Mouse (Mus musculus) lung, embryonic 15.5 days (tissue): ENCODE measurements at regions not wholly inside any gene's neighbourhood (a gene's known extent, or its start where the extent isn't known, plus 50 kb on each side); places are given as distances from the start of the nearest gene placed in this dataset.

Experiments used
- ATAC-seq: fragments of 200-750 bp; cut with Nextera tagmentation; 2 replicates; pipeline ENCODE4 v1.8.0; 2017; ENCODE audit warnings: moderate number of reproducible peaks, borderline replicate concordance; ENCODE audit not compliant: low FRiP score, low TSS enrichment; ENCODE audit errors: extremely low read depth
- H3K27ac ChIP-seq: fragments of 300-500 bp; sonication (generic); 2 replicates; pipeline ENCODE4 v1.5.1; 2015; ENCODE audit warnings: moderate library complexity, mild to moderate bottlenecking, inconsistent platforms
- H3K27me3 ChIP-seq: fragments of 300-500 bp; sonication (generic); 2 replicates; pipeline ENCODE4 v1.6.1; 2015; ENCODE audit warnings: inconsistent platforms
- H3K36me3 ChIP-seq: fragments of 300-500 bp; sonication (generic); 2 replicates; pipeline ENCODE4 v1.6.1; 2015; ENCODE audit warnings: inconsistent platforms
- H3K4me1 ChIP-seq: fragments of 300-500 bp; sonication (generic); 2 replicates; pipeline ENCODE4 v1.6.1; 2015; ENCODE audit warnings: inconsistent platforms
- H3K4me2 ChIP-seq: fragments of 300-500 bp; sonication (generic); 2 replicates; pipeline ENCODE4 v1.6.1; 2015; ENCODE audit warnings: inconsistent platforms, mild to moderate bottlenecking, moderate library complexity
- H3K4me3 ChIP-seq: fragments of 300-500 bp; sonication (generic); 2 replicates; pipeline ENCODE4 v1.5.1; 2015; ENCODE audit warnings: mild to moderate bottlenecking, inconsistent platforms
- H3K9ac ChIP-seq: fragments of 300-500 bp; sonication (generic); 2 replicates; pipeline ENCODE4 v1.6.1; 2015; ENCODE audit warnings: inconsistent platforms
- H3K9me3 ChIP-seq: fragments of 300-500 bp; sonication (generic); 2 replicates; pipeline ENCODE4 v1.6.1; 2016; ENCODE audit warnings: inconsistent platforms
- WGBS: fragments of 180-500 bp; shearing (Covaris S2); methylation state at CpG from one replicate; pipeline ENCODE4 v1.1.7; 2015; 5-methylcytosine and 5-hydroxymethylcytosine counted together

DNA sequence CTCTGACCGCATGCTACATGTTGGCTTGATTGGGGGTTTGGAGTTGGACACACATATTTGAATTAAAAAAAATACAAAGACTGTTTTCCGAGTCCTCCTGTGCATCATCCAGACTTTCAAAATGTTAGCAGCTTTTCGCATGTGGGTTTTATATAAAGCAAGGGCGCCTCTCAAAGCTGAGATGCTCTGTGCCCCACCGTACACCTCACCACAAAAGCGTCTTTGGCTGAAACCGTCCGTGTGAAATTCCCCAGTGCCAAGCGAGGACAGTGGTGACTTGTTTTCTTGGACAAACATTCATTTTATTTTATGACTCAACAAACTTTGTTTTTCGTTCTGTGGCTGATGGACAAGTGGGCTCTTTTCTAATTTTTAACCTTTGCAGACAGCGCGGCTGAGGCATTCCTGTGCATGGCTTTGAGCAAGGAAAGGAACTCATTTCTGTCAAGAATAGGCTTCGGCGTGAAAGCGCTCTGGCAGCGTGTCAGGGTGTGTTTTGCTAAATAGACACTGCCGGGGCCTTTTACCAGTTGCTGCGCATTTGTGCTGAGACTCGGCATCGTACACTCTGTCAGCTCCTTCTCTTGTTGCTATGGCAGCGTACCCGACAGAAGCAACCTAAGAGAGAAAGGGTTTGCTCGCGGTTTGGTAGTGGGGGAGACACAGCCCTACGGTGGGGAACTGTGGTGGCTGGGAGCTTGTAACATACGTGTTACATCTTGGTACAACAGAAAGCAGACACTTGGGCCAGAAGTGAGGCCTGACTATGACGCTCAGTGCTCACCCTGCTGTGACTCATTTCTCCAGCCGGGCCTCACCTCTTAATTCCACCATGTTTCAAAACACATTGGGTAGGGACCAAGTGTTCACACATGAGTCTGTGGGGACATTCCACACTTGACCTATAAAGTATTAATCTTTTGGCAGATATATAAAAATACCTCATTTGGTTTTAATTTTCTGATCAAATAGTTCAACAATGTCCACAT is 123.6 kb downstream of the Qrsl1 start:
- no peaks in the 10 kb centered on the region for H3K36me3 ChIP-seq
- H3K27ac ChIP-seq = no peak overlapping the region
- no peaks in the 10 kb centered on the region for H3K4me1 ChIP-seq
- WGBS = 81% methylated on average over 28 of the region's 28 CpGs
- no peaks in the 10 kb centered on the region for H3K27me3 ChIP-seq
- no peak overlapping the region for H3K4me2 ChIP-seq
- no peak overlapping the region for H3K4me3 ChIP-seq
- ATAC-seq = no peak
- H3K9ac ChIP-seq = no peak overlapping the region
- H3K9me3 ChIP-seq = 0 out of 2 replicates have a peak, but pooled peaks cover 4% of the 10 kb centered on the region

DNA sequence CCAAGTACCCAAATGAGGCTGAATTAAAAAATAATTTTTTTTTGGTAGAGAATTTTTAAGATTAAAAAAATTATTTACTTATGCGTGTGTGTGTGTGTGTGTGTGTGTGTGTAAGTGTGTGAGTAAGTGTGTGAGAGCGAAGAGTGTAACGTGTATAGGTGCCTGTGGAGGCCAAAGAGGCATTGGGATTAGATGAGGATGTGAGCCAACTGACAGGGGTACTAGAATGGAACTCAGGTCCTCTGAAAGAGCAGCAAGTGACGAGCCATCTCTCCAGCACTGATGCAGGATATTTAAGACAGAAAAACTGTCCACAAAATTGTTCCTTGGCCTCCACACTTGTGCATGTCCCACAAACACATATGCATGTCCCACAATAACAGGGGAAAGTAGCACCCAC is 121.0 kb downstream of the Qrsl1 start:
- WGBS = 85% methylated on average over 4 of the region's 4 CpGs
- Histone ChIP-seq H3K4me1 (no peaks in the 10 kb centered on the region), H3K4me3 (no peak overlapping the region), H3K27ac (no peak overlapping the region), H3K27me3 (no peaks in the 10 kb centered on the region), H3K4me2 (no peak overlapping the region), H3K36me3 (no peaks in the 10 kb centered on the region), H3K9ac (no peak overlapping the region), H3K9me3 (0 out of 2 replicates have a peak, but pooled peaks cover 4% of the 10 kb centered on the region)
- no peak for ATAC-seq

DNA sequence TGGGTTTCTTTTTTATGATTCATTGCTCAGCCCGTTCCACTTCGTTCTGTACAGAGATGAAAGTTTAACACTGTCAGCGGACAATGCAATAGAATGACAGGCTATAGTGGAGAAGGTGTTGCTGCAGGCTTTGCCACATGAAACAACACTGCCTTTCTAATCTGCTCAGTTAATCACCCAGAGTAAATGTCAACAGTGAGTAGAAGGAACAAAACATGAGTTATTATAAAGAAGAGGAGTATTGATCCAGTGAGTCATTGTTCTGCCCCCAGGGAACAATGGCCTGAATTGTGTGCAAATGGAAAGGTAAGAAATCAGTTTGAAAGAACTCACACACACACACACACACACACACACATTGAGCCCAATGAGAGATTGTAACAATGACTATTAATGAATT is 118.2 kb downstream of the Qrsl1 start:
- Histone ChIP-seq H3K36me3 (no peaks in the 10 kb centered on the region), H3K9ac (no peak overlapping the region), H3K9me3 (0 out of 2 replicates have a peak, but pooled peaks cover 4% of the 10 kb centered on the region), H3K4me2 (no peak overlapping the region), H3K4me1 (no peaks in the 10 kb centered on the region), H3K27ac (no peak overlapping the region), H3K4me3 (no peak overlapping the region), H3K27me3 (no peaks in the 10 kb centered on the region)
- WGBS = 86% methylated on average over 3 of the region's 3 CpGs
- ATAC-seq = no peak

DNA sequence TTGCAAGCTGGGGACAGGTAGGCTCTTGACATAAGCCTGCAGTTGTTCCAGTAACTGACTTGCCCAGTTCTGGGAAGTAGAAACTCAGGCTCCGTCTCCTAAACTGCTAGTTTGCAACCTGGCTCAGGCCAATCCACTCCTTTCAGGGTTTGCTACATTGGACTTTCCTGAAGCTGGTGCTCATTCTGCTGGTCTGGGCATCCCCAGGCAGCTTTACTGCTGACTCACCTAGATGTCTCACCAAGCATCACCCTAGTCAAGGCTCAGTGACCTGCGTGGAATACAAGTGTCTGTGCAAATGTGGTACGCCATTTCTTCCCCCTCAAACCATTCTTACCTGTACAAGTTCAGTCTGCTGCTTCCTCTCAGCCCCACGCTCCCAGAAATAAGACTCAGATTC is 110.8 kb downstream of the Qrsl1 start:
- no peak overlapping the region for H3K9ac ChIP-seq
- WGBS = 87% methylated on average over 4 of the region's 4 CpGs
- no peaks in the 10 kb centered on the region for H3K9me3 ChIP-seq
- H3K4me1 ChIP-seq = no peaks in the 10 kb centered on the region
- H3K4me2 ChIP-seq = no peak overlapping the region
- ATAC-seq = no peak
- no peaks in the 10 kb centered on the region for H3K36me3 ChIP-seq
- H3K27me3 ChIP-seq = no peaks in the 10 kb centered on the region
- no peak overlapping the region for H3K4me3 ChIP-seq
- H3K27ac ChIP-seq = no peak overlapping the region

DNA sequence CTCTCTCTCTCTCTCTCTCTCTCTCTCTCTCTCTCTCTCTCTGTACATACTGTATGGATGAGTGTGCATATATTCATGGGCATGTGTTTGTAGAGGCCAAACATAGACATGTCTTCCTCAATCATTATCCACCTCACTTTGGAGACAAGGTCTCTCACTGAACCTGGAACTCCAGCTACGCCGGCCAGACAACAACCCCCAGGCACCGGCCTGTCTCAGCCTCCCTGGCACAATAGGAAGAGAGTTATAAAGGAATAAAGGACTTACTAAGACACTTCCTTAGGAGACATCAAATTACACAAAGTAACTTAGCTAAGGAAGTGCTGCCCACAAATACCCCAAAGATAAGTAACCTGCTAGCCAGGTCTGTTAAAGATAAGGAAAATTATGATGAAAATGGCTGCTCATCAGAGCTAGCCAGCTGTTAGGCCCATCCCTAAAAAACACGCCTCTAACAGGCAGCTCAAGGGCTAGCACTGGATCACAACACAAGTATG is 110.0 kb downstream of the Qrsl1 start:
- WGBS = 82% methylated on average over 4 of the region's 4 CpGs
- H3K4me1 ChIP-seq = no peaks in the 10 kb centered on the region
- no peaks in the 10 kb centered on the region for H3K27me3 ChIP-seq
- H3K9me3 ChIP-seq = no peaks in the 10 kb centered on the region
- H3K9ac ChIP-seq = no peak overlapping the region
- no peak overlapping the region for H3K4me2 ChIP-seq
- no peak overlapping the region for H3K27ac ChIP-seq
- no peaks in the 10 kb centered on the region for H3K36me3 ChIP-seq
- ATAC-seq = no peak; the same call in 1 of the 2 replicates
- H3K4me3 ChIP-seq = no peak overlapping the region

DNA sequence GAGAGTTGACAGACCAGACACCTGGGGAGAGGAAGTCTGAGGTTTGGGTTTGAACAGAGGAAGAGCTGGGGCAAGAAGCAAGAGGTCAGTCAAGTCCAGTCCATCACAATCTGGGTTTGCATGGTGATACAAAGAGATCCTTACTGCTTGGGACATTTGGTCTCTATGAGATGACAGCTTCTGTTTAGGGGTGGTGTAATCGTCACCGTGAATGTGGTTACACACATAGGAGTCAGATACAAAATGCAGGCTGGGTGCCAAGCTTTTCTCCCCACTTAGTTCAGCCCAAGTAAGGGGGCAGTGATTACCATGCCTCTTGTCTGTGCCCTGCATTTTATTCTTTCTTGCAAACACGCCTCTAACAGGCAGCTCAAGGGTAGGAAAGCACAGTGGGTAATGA is 108.9 kb downstream of the Qrsl1 start:
- ATAC-seq = no peak
- H3K9me3 ChIP-seq = no peaks in the 10 kb centered on the region
- no peaks in the 10 kb centered on the region for H3K4me1 ChIP-seq
- no peaks in the 10 kb centered on the region for H3K27me3 ChIP-seq
- WGBS = 81% methylated on average over 3 of the region's 3 CpGs
- H3K36me3 ChIP-seq = no peaks in the 10 kb centered on the region
- H3K9ac ChIP-seq = no peak overlapping the region
- H3K27ac ChIP-seq = no peak overlapping the region
- H3K4me2 ChIP-seq = no peak overlapping the region
- no peak overlapping the region for H3K4me3 ChIP-seq

DNA sequence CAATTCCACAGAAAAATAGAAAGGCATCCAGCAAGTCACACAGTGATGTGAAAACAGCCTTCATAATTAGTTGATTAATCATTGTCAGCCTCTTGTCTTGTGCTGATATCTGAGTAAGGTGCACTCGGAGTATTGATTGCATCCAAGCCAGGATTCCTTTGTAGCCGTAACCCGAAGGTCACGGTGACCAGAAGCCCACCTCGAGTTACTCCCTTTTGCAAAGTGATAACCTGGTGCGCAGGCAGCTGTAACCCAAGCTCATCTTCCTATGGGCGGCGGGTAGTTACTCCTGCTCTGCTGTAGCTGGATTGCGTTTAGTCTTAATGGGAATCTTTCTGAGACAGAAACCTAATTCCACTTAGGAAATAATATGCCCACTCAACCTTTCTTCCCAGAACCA is 107.0 kb downstream of the Qrsl1 start:
- H3K4me3 ChIP-seq = no peak overlapping the region
- no peaks in the 10 kb centered on the region for H3K27me3 ChIP-seq
- no peaks in the 10 kb centered on the region for H3K9me3 ChIP-seq
- no peaks in the 10 kb centered on the region for H3K4me1 ChIP-seq
- H3K9ac ChIP-seq = no peak overlapping the region
- no peak overlapping the region for H3K4me2 ChIP-seq
- H3K36me3 ChIP-seq = no peaks in the 10 kb centered on the region
- H3K27ac ChIP-seq = no peak overlapping the region
- no peak for ATAC-seq
- 64% methylated on average over 9 of the region's 9 CpGs for WGBS

DNA sequence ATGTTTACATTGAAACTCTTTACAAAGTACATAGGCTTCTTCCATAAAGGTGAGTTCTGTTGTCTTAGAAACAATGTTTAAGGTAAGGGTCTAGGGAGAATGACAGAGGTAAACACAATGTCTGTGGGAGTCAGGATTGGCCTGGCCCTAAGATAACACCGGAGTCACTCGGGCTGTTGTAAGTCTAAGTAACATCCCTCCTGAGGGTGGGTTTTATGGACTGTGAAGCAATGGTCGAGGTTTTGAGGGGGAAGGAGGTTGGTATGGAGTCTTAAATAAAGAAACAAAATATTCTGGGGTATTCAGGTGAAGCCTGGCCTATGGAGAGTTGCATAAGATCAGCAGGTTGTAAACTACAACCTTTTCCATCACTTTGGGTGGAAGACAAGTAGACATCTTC is 101.5 kb downstream of the Qrsl1 start:
- no peaks in the 10 kb centered on the region for H3K27me3 ChIP-seq
- H3K9me3 ChIP-seq = no peaks in the 10 kb centered on the region
- no peaks in the 10 kb centered on the region for H3K4me1 ChIP-seq
- no peak overlapping the region for H3K9ac ChIP-seq
- ATAC-seq = no peak
- H3K4me2 ChIP-seq = no peak overlapping the region
- no peaks in the 10 kb centered on the region for H3K36me3 ChIP-seq
- H3K27ac ChIP-seq = no peak overlapping the region
- H3K4me3 ChIP-seq = no peak overlapping the region
- WGBS = 43% methylated on average over 3 of the region's 3 CpGs

DNA sequence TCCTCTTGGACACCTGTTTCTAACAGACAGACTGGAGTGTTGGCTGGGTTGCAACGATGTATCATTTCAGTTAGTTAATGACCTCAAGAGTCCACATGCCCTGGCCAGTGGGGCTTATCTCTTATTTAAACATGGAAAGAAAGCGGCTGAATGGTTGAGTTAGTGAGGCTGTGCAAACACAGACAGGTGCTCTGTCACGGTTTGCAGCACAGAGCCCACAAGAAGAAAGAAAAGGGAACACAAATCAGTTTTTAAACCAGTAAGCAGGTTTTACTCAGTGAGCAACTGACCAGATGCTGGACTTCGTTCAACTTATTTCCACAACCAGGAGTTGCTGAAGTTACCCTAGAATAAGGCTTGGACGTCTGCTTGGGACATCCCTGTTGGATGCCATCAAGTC is 86.3 kb downstream of the Qrsl1 start:
- no peak overlapping the region for H3K27ac ChIP-seq
- H3K4me2 ChIP-seq = no peak overlapping the region
- peaks cover 5% of the 10 kb centered on the region; the same call in 1 of the 2 replicates for H3K4me1 ChIP-seq
- H3K9ac ChIP-seq = no peak overlapping the region
- WGBS = 28% methylated on average over 5 of the region's 5 CpGs
- H3K36me3 ChIP-seq = no peaks in the 10 kb centered on the region
- no peaks in the 10 kb centered on the region for H3K9me3 ChIP-seq
- ATAC-seq = no peak
- H3K4me3 ChIP-seq = no peak overlapping the region
- no peaks in the 10 kb centered on the region for H3K27me3 ChIP-seq

DNA sequence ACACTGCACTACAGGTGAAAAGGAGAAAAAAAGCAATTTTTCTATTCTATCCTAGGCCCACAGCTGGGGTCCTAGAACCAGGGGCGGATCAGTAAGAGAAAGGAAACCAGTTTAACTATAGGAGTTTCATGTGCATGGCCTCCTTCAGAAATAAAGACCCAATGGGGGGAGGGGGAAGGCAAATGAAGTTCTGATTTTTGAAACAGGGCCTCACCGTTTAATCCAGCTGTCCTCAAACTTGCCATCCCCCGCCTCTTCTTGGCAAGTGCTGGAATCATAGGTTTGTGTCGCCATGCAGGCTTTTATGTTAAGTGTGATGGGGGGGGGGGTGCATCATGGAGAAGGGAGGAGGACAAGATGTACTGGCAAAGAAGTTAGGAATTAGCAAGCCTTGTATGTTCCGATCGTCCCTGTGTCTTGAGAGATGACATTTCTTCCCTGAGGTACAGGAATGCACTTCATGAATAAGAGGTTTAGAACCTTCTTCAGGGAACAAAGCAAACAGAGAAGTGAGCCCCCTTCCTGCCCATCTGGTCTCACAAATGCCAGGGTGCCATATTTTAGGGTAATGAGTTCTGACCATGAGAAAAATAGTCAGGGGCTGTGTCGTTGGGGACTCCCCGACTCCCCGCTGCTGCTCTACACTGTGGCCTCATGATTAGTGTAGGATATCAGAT is 83.9 kb downstream of the Qrsl1 start:
- Histone ChIP-seq H3K36me3 (no peaks in the 10 kb centered on the region), H3K27me3 (no peaks in the 10 kb centered on the region), H3K4me2 (no peak overlapping the region), H3K27ac (no peak overlapping the region), H3K9ac (no peak overlapping the region), H3K9me3 (no peaks in the 10 kb centered on the region), H3K4me3 (no peak overlapping the region), H3K4me1 (peaks cover 5% of the 10 kb centered on the region; the same call in 1 of the 2 replicates)
- ATAC-seq = no peak
- 65% methylated on average over 9 of the region's 9 CpGs for WGBS

DNA sequence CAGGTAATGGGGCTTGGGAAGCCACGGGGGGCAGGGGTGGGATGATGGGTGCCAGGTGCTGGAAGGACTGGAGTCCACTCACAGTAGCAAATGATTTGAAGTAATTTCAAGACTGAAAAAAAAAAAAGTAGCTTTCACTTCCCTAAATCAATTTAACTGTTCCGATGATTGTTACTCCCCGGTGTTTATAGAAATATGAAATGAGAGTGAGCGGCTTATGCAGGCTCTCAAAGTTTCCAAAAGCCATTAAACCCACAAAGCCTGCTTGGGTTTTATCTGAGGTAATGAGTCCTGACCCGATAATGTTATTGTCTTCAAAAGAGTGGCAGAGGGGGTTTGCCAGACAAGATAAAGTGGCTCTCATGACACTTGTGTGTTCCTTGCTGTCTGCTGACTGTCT is 82.9 kb downstream of the Qrsl1 start:
- peaks cover 5% of the 10 kb centered on the region; the same call in 1 of the 2 replicates for H3K4me1 ChIP-seq
- H3K9me3 ChIP-seq = no peaks in the 10 kb centered on the region
- H3K4me2 ChIP-seq = no peak overlapping the region
- H3K27ac ChIP-seq = no peak overlapping the region
- no peak overlapping the region for H3K9ac ChIP-seq
- 54% methylated on average over 5 of the region's 5 CpGs for WGBS
- ATAC-seq = no peak
- no peaks in the 10 kb centered on the region for H3K36me3 ChIP-seq
- no peaks in the 10 kb centered on the region for H3K27me3 ChIP-seq
- no peak overlapping the region for H3K4me3 ChIP-seq

DNA sequence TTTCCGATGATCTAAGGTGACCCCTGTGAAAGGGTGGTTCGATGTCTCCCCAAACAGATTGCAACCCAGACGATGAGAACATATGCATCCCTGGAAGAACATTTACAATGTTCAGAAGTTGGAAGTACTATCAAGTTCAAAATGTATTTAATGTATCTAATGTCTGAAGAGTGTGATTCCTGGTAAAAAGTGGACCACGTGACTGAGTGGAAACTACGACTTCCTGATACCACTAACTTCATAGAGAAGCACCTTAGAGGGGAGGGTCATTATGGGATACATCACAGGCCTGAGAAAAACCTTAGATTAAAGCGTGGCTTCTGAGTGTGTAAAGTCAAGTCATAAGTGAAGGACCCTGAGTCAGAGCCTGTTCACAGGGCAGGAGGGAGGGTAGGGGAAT is 82.1 kb downstream of the Qrsl1 start:
- H3K27me3 ChIP-seq = no peaks in the 10 kb centered on the region
- H3K4me2 ChIP-seq = no peak overlapping the region
- no peak overlapping the region for H3K4me3 ChIP-seq
- no peak overlapping the region for H3K27ac ChIP-seq
- H3K9ac ChIP-seq = no peak overlapping the region
- 85% methylated on average over 6 of the region's 6 CpGs for WGBS
- ATAC-seq = no peak
- H3K9me3 ChIP-seq = no peaks in the 10 kb centered on the region
- H3K4me1 ChIP-seq = peaks cover 5% of the 10 kb centered on the region; the same call in 1 of the 2 replicates
- H3K36me3 ChIP-seq = no peaks in the 10 kb centered on the region
